Comparison of ENCODE assay signal across 9 mouse cellular contexts in the genomic region with DNA sequence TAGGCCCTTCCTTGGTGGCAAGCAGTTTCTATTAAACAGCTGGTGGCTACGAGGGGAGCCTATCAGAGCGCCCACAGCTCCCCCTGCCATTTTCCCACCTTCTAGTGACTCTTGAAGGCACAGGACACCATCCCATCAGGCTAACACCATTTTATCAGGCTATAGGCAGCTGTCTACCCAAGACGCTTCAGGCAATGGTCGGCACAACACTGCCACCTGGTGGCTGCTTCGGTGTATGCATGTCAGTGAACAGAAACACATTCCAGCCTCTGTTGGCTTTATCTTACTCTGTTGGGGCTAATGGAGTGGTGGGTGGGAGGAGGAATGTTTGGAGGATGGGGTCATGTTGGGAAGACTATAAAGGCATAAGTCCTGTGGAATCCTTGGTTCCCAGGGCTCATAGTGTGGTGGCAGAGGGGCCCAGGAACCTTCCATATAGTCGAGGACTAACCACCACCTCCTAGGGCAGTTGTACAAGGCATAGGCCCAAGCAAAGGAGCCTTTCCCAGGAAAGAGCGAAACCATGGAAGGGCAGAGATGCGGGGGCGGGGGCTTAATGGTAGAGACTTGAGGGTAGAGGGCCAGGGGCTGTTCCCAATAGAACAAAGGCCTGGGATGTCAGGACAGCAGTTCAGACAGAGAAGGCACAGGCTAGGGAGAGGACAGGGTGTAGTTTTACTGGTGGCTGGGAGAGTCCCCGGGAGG.
A peak's percentile ranks its signal among the peaks of the same experiment; 100 is the strongest.
DNase-seq lines count a peak whose midpoint lies in the region; TF ChIP-seq lines count a peak whose summit lies in the region.
"Had no signal": no experiment of that assay in that cellular context is flagged by ENCODE, and none has a peak within 500 bp of the region (broad histone marks: within the 10 kb centered on the region; RNA-seq: fewer than 3 reads in every experiment).

No protein-coding gene starts in this region.

- 36% methylated on average over 10 of the region's 10 CpGs for WGBS in heart, embryonic 10.5 days

- in situ Hi-C loops in CH12.LX (cut with MboI; ENCODE audit: low pct_ligation_motif_present, low pct_unique_long_range_greater_than_20kb, low sequenced_read_pairs): loop anchor here (5.0 to 25.0 kb wide), 2 partner anchors 38 to 248 kb away; no protein-coding TSS in a partner anchor

- peak; percentile 78 to 90 for TF ChIP-seq CTCF in CH12.LX (conservative IDR thresholded peaks at IDR 0.05 in 1 of 2, IDR thresholded peaks at IDR 0.05 in 1 of 2; ENCODE audit: low read depth in 2 of 2, low read length in 2 of 2)

- H3K27me3 ChIP-seq in CH12.LX (replicated peaks): no peaks in the 10 kb centered on the region
- H3K27me3 ChIP-seq in heart, embryonic 10.5 days (ENCODE audit: insufficient read depth, poor library complexity, severe bottlenecking): peaks cover 37% of the 10 kb centered on the region
- H3K27me3 ChIP-seq: heart, embryonic 13.5 days had no signal

- no peak overlapping the region for H3K4me3 ChIP-seq in CH12.LX (replicated peaks in 1 of 3; ENCODE audit: low read depth in 2 of 3, low read length in 2 of 3, poor library complexity in 1 of 3)
- H3K4me3 ChIP-seq in heart, embryonic 10.5 days: no peak overlapping the region
- H3K4me3 ChIP-seq: heart, embryonic 13.5 days had no signal

- peak; percentile 71 for DNase-seq in CH12.LX (ENCODE audit: extremely low read depth)
- peak; percentile 89 for DNase-seq in adrenal gland, postnatal 10 days
- DNase-seq in embryo, embryonic 11.5 days (ENCODE audit: low read depth, low spot score): peak; percentile 75
- DNase-seq in heart, embryonic 10.5 days (ENCODE audit: low spot score): peak; percentile 90
- DNase-seq in layer of hippocampus, adult 18-20 months (ENCODE audit: low spot score in 2 of 2): peak; percentile 66 to 90
- peak; percentile 87 for DNase-seq in lung, postnatal 14 days
- peak; percentile 73 for DNase-seq in retina, postnatal 7 days (ENCODE audit: low read depth, low spot score)
- peak; percentile 27 to 73 for DNase-seq in urinary bladder, adult 18-20 months (ENCODE audit: low spot score in 2 of 2)

- peaks cover 0 to 11% of the 10 kb centered on the region in 2 experiments for H3K36me3 ChIP-seq in CH12.LX (replicated peaks in 1 of 2; ENCODE audit: control insufficient read depth in 1 of 2, insufficient read depth in 1 of 2, low read length in 1 of 2)
- peaks cover 10% of the 10 kb centered on the region for H3K36me3 ChIP-seq in heart, embryonic 10.5 days

- dilution Hi-C loops in CH12.LX (cut with MboI; ENCODE audit: extremely low pct_ligation_motif_present, extremely low pct_unique_long_range_greater_than_20kb, low sequenced_read_pairs): no loop called here

- no peak overlapping the region for H3K27ac ChIP-seq in CH12.LX (ENCODE audit: insufficient read depth, low read depth)
- H3K27ac ChIP-seq in heart, embryonic 10.5 days: no peak overlapping the region
- H3K27ac ChIP-seq: heart, embryonic 13.5 days had no signal

- no peaks in the 10 kb centered on the region for H3K9me3 ChIP-seq in CH12.LX (replicated peaks; ENCODE audit: low read length)
- no peaks in the 10 kb centered on the region for H3K9me3 ChIP-seq in heart, embryonic 10.5 days
- H3K9me3 ChIP-seq: heart, embryonic 13.5 days had no signal

- no peak overlapping the region for H3K9ac ChIP-seq in CH12.LX (ENCODE audit: insufficient read depth, low read depth)
- H3K9ac ChIP-seq: heart, embryonic 13.5 days had no signal

- H3K79me2 ChIP-seq in CH12.LX (replicated peaks; ENCODE audit: control insufficient read depth, extremely low read depth, insufficient read depth, poor library complexity, severe bottlenecking): no peaks in the 10 kb centered on the region

- H3K4me2 ChIP-seq in CH12.LX (ENCODE audit: insufficient read depth, low read depth, poor library complexity, severe bottlenecking): no peak overlapping the region
- H3K4me2 ChIP-seq: heart, embryonic 13.5 days had no signal

- TF ChIP-seq POLR2A in CH12.LX (IDR thresholded peaks at IDR 0.05; ENCODE audit: low read depth, low read length): no peak

- no peak for TF ChIP-seq EP300 in CH12.LX (IDR thresholded peaks at IDR 0.05; ENCODE audit: low read length)

- TF ChIP-seq RAD21 in CH12.LX (IDR thresholded peaks at IDR 0.05; ENCODE audit: low read depth, low read length): peak; percentile 81

- H3K4me1 ChIP-seq in CH12.LX (ENCODE audit: control insufficient read depth in 1 of 2, insufficient read depth in 2 of 2): peaks cover 6 to 8% of the 10 kb centered on the region in 2 experiments
- H3K4me1 ChIP-seq in heart, embryonic 10.5 days: peaks cover 14% of the 10 kb centered on the region
- H3K4me1 ChIP-seq: heart, embryonic 13.5 days had no signal

TF ChIP-seq in CH12.LX, 34 proteins besides CTCF, POLR2A, EP300 and RAD21:
- peak; percentile 9; the same call in 1 of the 2 replicates for TF ChIP-seq ZC3H11A (IDR thresholded peaks at IDR 0.05; ENCODE audit: low read depth, low read length)
- TF ChIP-seq KAT2A (IDR thresholded peaks at IDR 0.05; ENCODE audit: insufficient replicate concordance, low read length): no peak
- TF ChIP-seq SMC3 (IDR thresholded peaks at IDR 0.05; ENCODE audit: low read depth, low read length): peak; percentile 88
- TF ChIP-seq RCOR1 (conservative IDR thresholded peaks at IDR 0.05; ENCODE audit: low read depth, low read length): no peak
- no peak for TF ChIP-seq ZMIZ1 (IDR thresholded peaks at IDR 0.05; ENCODE audit: low read depth, low read length)
- TF ChIP-seq NELFE (IDR thresholded peaks at IDR 0.05; ENCODE audit: low read depth, low read length): peak; percentile 27; the same call in 1 of the 2 replicates
- no peak for TF ChIP-seq JUND (conservative IDR thresholded peaks at IDR 0.05; ENCODE audit: low read depth, low read length)
TF ChIP-seq in CH12.LX: peak in this region for 3.
